8 mouse cellular contexts compared by ENCODE assay signal in genomic region chr4:32074399-32075296, GRCm38 (mm10).
DNase-seq lines count a peak whose midpoint lies in the region; ATAC-seq lines count a peak whose summit lies in the region.

No protein-coding gene starts in this region.

- peak overlapping the region; percentile 65 for H3K9ac ChIP-seq in heart, embryonic 13.5 days

- no peak for ATAC-seq in heart, embryonic 13.5 days (ENCODE audit: extremely low read depth, insufficient number of reproducible peaks, low FRiP score, low TSS enrichment)

- H3K36me3 ChIP-seq in heart, embryonic 13.5 days = no peaks in the 10 kb centered on the region

- H3K4me3 ChIP-seq in heart, embryonic 13.5 days = peak overlapping the region; percentile 36

- H3K27ac ChIP-seq in heart, embryonic 13.5 days (replicated peaks) = no peak overlapping the region

- peaks cover 13% of the 10 kb centered on the region for H3K4me1 ChIP-seq in heart, embryonic 13.5 days

- H3K27me3 ChIP-seq in heart, embryonic 13.5 days (replicated peaks) = no peaks in the 10 kb centered on the region

- H3K4me2 ChIP-seq in heart, embryonic 13.5 days = peak overlapping the region; percentile 65

- intact Hi-C loops in heart, postnatal 36 days (cut with DNase I) = no loop called here
- intact Hi-C loops in left cerebral cortex, postnatal 4 days (cut with DNase I) = no loop called here
- intact Hi-C loops in gastrocnemius, postnatal 14 days (cut with DNase I; ENCODE audit: low total_unique reads) = no loop called here

- WGBS in heart, embryonic 13.5 days = 19% methylated on average over 22 of the region's 22 CpGs

- DNase-seq in heart, postnatal 36 days = no peak
- DNase-seq in R1 (ENCODE audit: low read depth, low spot score) = peak; percentile 56
- peak; percentile 52 to 56 for DNase-seq in frontal cortex, postnatal 36 days (ENCODE audit: low spot score in 2 of 2)
- DNase-seq in left cerebral cortex, postnatal 4 days = peak; percentile 43
- peak; percentile 53 for DNase-seq in right cerebral cortex, postnatal 4 days
- no peak for DNase-seq in ovary, postnatal 14 days (ENCODE audit: low spot score)
- DNase-seq in gastrocnemius, postnatal 14 days = no peak

- H3K9me3 ChIP-seq in heart, embryonic 13.5 days = peaks cover 10% of the 10 kb centered on the region

Comparison
In these comparisons a context has a peak if more than half of its experiments do, and no peak if none do; other contexts are left out.
1. DNase-seq: peak in R1 (single experiment), frontal cortex, postnatal 36 days (2 of 2), left cerebral cortex, postnatal 4 days (single experiment) and right cerebral cortex, postnatal 4 days (single experiment); none in heart, postnatal 36 days (0 of 2), ovary, postnatal 14 days (single experiment) and gastrocnemius, postnatal 14 days (single experiment).